Mouse (Mus musculus) urinary bladder, postnatal 36 days (tissue): ENCODE measurements around the gene Edn1.

Experiments used
- DNase-seq, 2 experiments: peaks; one replicate each; pipeline ENCODE4 v3.0.0; 2022; ENCODE audit warnings: low spot score in 2 of 2, mixed read lengths in 1 of 2

The Edn1 gene

DNA sequence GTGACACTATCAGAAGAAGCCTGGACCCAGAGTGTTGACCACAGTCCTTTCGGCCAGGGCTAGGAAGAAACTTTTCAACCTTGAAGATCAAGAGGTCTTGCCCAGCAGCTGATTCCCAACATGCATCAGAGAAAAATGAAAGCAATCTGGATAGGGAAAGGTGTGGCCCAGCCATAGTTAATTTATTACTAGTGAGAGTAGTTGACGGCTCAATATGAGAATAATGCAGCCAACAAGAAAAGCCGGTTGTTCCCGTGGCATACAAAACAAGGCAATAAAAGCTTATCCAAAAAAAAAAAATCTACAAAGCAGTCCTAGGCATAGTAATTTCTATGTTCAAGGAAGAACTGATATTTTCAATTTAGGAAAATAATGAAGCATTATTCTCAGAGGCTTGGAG lies 16.5 kb downstream of the Edn1 start:
- DNase-seq: no peak

DNA sequence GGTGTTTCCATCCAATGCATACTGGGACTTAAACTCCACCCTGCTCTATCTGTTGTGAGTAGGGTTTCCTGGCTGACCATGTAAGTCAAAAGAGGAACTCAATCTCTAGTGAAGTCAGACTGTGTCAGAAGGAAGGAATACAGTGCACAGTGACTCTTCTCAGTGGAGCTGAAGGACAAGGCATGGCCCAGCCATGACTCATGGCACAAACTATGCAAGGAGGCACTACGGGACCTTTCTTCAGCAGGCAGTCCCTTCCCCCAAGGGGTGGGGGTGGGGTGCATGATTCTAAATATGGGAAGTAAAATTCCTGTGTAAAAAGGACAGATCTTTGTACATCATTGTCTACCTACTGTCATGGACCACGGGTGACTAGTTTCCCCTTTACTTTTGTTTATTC lies 27.3 kb downstream of the Edn1 start:
- DNase-seq: no peak

DNA sequence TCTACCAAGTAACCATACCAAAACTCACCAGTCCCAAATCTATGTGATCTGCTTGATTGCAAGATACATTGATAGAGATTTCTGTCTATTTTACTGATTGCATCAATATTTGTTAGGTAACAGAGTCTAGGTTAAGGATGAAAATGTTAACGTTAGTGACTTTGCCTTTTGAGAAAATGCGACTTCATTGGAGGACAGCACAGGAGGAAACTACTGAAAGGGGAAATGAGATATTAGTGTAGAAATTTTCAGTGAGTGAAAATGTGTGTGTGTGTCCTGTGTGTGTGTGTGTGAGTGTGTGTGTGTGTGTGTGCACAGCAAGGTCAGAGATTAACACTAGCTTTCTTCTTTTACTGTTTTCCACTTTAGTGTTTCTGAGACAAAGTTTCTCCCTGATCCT lies 29.8 kb downstream of the Edn1 start:
- no peak for DNase-seq

DNA sequence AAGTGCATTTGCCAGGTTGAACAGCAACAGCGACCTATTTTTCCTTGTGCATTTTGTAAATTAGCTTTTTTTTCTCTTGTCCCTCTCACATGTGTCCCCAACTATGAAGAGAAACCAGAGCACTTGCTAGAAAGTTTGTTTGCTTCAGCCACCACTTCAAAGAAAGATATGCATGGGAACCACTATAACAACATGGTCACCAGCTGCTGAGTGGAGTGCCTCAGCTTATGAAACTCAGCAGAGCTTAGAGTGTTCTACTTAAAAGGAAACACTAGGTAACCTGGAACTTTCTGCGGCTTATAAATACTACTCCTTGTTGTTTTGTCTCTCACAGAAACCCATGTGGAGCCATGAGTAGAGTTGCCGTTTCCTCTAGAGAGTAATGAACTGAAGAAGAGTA lies 33.7 kb downstream of the Edn1 start:
- no peak for DNase-seq

DNA sequence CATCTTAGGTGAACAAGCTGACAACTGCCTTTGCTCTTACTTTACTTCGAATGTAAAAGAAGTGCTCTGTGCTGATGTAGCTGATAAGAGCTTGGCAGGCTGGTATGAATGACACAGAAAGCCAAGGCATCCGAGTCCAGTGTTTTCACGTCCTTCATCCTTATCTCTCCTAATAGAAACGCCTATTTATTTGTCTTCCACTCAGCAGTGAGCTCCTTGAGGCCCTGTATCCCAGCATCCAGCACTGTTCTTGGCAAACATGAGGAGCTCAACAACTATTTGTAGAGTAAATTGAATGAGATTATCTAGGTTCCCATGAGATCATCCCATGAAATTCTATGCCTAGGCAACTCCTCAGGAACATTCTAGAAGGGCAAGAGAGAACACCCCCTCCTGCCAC lies 35.1 kb downstream of the Edn1 start:
- DNase-seq: no peak

DNA sequence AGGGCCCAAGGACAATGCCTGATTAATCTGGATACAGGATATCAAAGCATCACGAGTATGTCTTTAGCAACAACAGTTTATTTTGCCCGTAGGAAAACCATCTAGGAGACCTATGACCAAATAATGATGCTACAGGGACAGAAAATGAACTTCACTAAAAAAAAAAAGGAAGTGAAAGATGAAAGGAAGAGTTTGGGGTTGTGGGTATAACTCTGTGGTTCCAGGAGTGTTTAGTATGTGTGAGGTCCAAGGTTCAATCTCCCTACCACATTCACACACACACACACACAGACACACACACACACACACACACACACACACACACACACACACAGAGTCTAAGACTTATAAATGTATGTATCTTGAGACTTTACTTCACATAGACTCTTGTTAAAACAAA lies 35.8 kb downstream of the Edn1 start:
- no peak for DNase-seq

DNA sequence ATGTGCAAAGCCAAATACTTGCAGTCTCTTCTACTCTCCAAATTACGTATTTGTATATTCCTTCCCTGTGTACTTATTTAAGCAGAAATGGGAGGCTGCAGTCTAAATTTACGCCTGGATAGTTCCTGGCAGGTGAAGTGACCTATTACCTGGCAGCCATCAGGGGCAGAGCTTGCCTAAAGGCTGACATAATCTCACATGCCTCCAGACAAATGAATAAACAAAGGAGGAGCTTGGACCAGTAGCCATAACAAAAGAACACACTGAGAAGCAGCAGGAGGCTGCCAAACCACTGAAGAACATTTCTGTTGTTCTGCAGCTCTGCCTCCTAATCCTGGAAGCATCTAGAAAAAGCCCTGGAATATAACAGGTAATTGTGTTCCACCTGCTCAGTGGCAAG lies 38.2 kb downstream of the Edn1 start:
- no peak for DNase-seq

DNA sequence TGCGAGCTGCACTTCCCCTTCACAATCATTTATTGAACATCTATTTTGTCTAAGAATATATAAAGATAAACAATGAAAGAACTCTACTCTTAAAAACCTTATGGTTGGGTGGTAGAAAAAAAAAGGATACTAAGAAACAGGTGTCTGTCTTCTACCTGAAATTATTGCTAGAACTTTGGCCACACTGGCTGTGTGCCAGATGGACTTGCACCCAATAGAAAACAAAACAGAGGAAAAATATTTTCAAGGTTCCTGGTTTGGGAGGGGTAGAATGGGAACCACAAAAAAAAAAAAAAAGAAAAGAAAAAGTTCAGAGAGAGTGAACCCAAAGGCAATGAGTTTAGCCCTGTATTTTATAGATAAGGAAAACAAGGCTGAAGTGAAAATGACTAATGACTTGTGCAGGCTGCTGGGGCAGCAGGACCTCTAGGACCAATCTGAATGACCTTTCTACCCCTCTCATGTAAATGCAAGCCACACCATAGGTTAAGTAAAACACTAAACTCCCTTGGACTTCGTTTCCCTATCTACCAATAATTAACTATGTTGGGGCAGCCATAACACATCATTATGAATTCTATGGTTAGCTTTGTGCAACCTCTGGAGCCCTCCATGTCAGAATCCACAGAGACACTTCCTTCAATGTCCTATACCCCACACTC lies 40.7 kb downstream of the Edn1 start:
- no peak for DNase-seq

DNA sequence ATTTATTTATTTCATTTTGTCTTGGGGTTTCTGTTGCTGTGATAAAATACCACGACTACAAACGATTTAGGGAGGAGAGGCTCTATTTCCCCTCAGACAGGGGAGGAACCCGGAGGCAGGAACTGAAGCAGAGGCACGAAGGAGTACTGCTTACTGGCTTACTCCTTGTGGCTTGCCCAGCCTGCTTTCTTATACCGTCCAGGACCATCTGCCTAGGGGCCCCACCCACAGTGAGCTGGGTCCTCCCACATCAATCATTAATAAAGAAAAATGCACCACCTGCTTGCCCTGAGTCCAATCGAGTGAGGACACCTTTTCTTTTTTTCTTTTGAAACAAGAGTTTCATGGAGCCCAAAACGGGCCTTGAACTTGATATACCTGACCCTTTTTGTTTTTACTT lies 44.2 kb downstream of the Edn1 start:
- no peak for DNase-seq

DNA sequence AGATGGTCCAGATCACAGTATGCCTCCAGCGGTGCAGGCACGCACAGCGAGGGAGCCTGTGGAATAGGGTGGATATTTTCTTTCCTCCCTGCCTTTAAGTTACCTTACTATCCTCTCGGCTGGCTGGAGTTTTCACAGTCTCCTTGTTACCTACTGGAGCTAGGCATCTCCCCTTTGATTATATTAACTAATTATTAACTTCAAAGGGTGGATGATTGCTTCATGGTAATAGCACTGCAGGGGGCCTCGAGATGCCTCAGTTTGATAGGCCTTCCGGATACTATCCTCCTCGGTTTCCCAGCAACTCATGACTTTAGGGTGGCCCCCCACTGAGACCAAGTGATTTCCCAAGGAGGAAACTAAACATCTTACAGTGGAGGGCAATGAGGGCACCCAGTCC lies 45.1 kb downstream of the Edn1 start:
- no peak for DNase-seq

DNA sequence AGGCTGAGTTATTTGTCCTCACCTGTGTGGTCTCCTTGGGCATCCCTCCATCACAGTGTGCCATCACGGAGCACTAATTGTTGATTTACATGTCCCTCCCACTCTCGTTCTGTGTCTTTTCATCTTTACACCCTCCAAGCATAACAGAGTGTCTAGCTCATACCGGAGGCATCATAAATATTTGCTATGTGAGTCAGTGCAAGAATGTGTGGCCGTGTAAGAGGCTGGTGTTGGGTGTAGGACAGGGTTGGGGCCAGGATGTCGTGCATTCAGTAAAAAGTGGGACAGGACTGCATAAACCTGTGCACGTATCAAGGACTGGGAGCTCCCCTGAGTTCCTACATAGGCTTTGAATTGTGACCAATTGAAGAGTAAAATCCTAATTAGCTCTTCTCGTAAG lies 50.4 kb downstream of the Edn1 start:
- DNase-seq: no peak
